In genomic region chr15:80736553-80736952, GRCm38 (mm10) we compare ENCODE assay signal across 15 mouse cellular contexts. TPM values are rescaled to one million over a fixed set of nuclear protein-coding genes. Genes with fewer than 3 reads are reported as not detected.
DNase-seq lines count a peak whose midpoint lies in the region; ATAC-seq and TF ChIP-seq lines count a peak whose summit lies in the region.
"Had no signal": no experiment of that assay in that cellular context is flagged by ENCODE, and none has a peak within 500 bp of the region (broad histone marks: within the 10 kb centered on the region; RNA-seq: fewer than 3 reads in every experiment).

No protein-coding gene starts in this region.

- no peak overlapping the region for H3K27ac ChIP-seq in spleen, adult 2 months (ENCODE audit: insufficient read depth, low read length)
- H3K27ac ChIP-seq in liver, postnatal 0 days (ENCODE audit: low read depth) = no peak overlapping the region
- H3K27ac ChIP-seq: embryonic facial prominence, embryonic 12.5 days; limb, embryonic 15.5 days; macrophage had no signal

- no peak for TF ChIP-seq POLR2A in spleen, adult 2 months (IDR thresholded peaks at IDR 0.05; ENCODE audit: low read depth, low read length)

- TF ChIP-seq CTCF in spleen, adult 2 months (IDR thresholded peaks at IDR 0.05; ENCODE audit: extremely low read depth, insufficient read depth, insufficient read length, insufficient replicate concordance) = peak; percentile 10; the same call in 1 of the 2 replicates
- peak; percentile 62 for TF ChIP-seq CTCF in liver, postnatal 0 days (IDR thresholded peaks at IDR 0.05; ENCODE audit: low read depth)

- peaks cover 8% of the 10 kb centered on the region; the same call in 1 of the 2 replicates for H3K4me1 ChIP-seq in spleen, adult 2 months (ENCODE audit: control insufficient read depth, insufficient read depth, insufficient read length)
- H3K4me1 ChIP-seq in liver, postnatal 0 days (ENCODE audit: insufficient read depth) = peaks cover 18% of the 10 kb centered on the region
- H3K4me1 ChIP-seq: limb, embryonic 15.5 days had no signal

- H3K9me3 ChIP-seq in liver, postnatal 0 days (ENCODE audit: low read length) = no peaks in the 10 kb centered on the region
- H3K9me3 ChIP-seq: embryonic facial prominence, embryonic 12.5 days; limb, embryonic 15.5 days had no signal

- H3K27me3 ChIP-seq in spleen, adult 2 months (ENCODE audit: control insufficient read depth, insufficient read depth, low read length) = no peaks in the 10 kb centered on the region
- H3K27me3 ChIP-seq in liver, postnatal 0 days (ENCODE audit: insufficient read depth, low read length) = no peaks in the 10 kb centered on the region
- H3K27me3 ChIP-seq: embryonic facial prominence, embryonic 12.5 days; limb, embryonic 15.5 days had no signal

- no peak overlapping the region for H3K4me2 ChIP-seq in liver, postnatal 0 days (ENCODE audit: low read depth, low read length)
- H3K4me2 ChIP-seq: embryonic facial prominence, embryonic 12.5 days; limb, embryonic 15.5 days had no signal

- H3K4me3 ChIP-seq in spleen, adult 2 months (ENCODE audit: extremely low read depth, insufficient read depth, insufficient read length) = no peak overlapping the region
- H3K4me3 ChIP-seq in liver, postnatal 0 days (ENCODE audit: low read depth, low read length) = no peak overlapping the region
- H3K4me3 ChIP-seq: embryonic facial prominence, embryonic 12.5 days; limb, embryonic 15.5 days had no signal

- H3K9ac ChIP-seq in liver, postnatal 0 days (replicated peaks) = no peak overlapping the region
- H3K9ac ChIP-seq: embryonic facial prominence, embryonic 12.5 days; limb, embryonic 15.5 days had no signal

- TF ChIP-seq EP300 in liver, postnatal 0 days (IDR thresholded peaks at IDR 0.05; ENCODE audit: low read depth) = no peak

- ATAC-seq in CD4-positive, CD25-positive, alpha-beta regulatory T cell, adult 4 months = no peak
- ATAC-seq in liver, postnatal 0 days = no peak
- ATAC-seq: forebrain, embryonic 14.5 days had no signal

- WGBS in spleen, adult 2 months = 53% methylated on average over 1 of the region's 1 CpGs
- WGBS in liver, postnatal 0 days (ENCODE audit: insufficient replicate concordance) = 49% methylated on average over 1 of the region's 1 CpGs

- peak; percentile 53 for DNase-seq in CD4-positive, CD25-positive, alpha-beta regulatory T cell, adult 2 months (ENCODE audit: low read depth, low spot score)
- DNase-seq in spleen, adult 2 months (ENCODE audit: low read depth in 1 of 2, low spot score in 2 of 2) = peak in 1 of 2 experiments; percentile 9
- DNase-seq in spleen, postnatal 4 days (ENCODE audit: low spot score in 2 of 2) = no peak
- no peak for DNase-seq in liver, postnatal 0 days
- DNase-seq in thymus, postnatal 36 days = peak; percentile 38 to 53
- no peak for DNase-seq in adrenal gland, postnatal 14 days
- DNase-seq in lung, adult 18-20 months = no peak
- DNase-seq: cerebellum, postnatal 14 days; gastrocnemius, postnatal 25 days; right cerebral cortex, postnatal 4 days had no signal

- H3K36me3 ChIP-seq in spleen, adult 2 months (ENCODE audit: control insufficient read depth, insufficient read depth, low read length) = no peaks in the 10 kb centered on the region
- H3K36me3 ChIP-seq in liver, postnatal 0 days (replicated peaks; ENCODE audit: insufficient read depth, low read length) = no peaks in the 10 kb centered on the region
- H3K36me3 ChIP-seq: embryonic facial prominence, embryonic 12.5 days; limb, embryonic 15.5 days had no signal

RNA-seq across cellular contexts. Expression of gene Tnrc6b, which starts 25.4 kb away (rescaled TPM):
- polyA plus RNA-seq in CD4-positive, CD25-positive, alpha-beta regulatory T cell, adult 4 months (2017; shearing (Covaris generic)) = 10 to 100 TPM; 58.7 to 84.9 TPM
- polyA plus RNA-seq in spleen, adult 2 months (2012; rRNA removed) = 22.3 and 28.2 TPM in 2 replicates
- polyA plus RNA-seq in liver, postnatal 0 days (2015; fragmentation: Nextera tagmentation; extraction: Ambion mirVana) = 6.3 and 9.6 TPM in 2 replicates
- total RNA-seq in adrenal gland, postnatal 14 days (2021) = 55.7 and 63.3 TPM in 2 replicates

Comparison
In these comparisons a context has a peak if more than half of its experiments do, and no peak if none do; other contexts are left out.
1. DNase-seq: peak in CD4-positive, CD25-positive, alpha-beta regulatory T cell, adult 2 months (single experiment) and thymus, postnatal 36 days (2 of 2); none in spleen, postnatal 4 days (0 of 2), liver, postnatal 0 days (single experiment), adrenal gland, postnatal 14 days (single experiment) and lung, adult 18-20 months (0 of 2).